Mouse (Mus musculus) heart, embryonic 13.5 days (tissue): ENCODE measurements around the gene Adgb. TPM values are rescaled to one million over a fixed set of nuclear protein-coding genes. Genes with fewer than 3 reads are reported as not detected.
A peak's percentile ranks its signal among the peaks of the same experiment; 100 is the strongest.
"Not testable (repeated sequence)": the region's sequence is repeated elsewhere in the genome, so short reads cannot be mapped to it uniquely, and the experiment has no call there.

Experiments used
- ATAC-seq: fragments of 200-750 bp; cut with Nextera tagmentation; 2 replicates; pipeline ENCODE4 v1.8.0; 2017; ENCODE audit warnings: moderate TSS enrichment; ENCODE audit not compliant: insufficient number of reproducible peaks, low FRiP score, low TSS enrichment; ENCODE audit errors: extremely low read depth
- H3K27ac ChIP-seq: fragments of 300-500 bp; sonication (generic); replicated peaks from 2 replicates; pipeline ENCODE4 v1.5.1; 2015; ENCODE audit warnings: moderate library complexity, mild to moderate bottlenecking, inconsistent platforms
- H3K27me3 ChIP-seq: fragments of 300-500 bp; sonication (generic); replicated peaks from 2 replicates; pipeline ENCODE4 v1.6.1; 2015; ENCODE audit warnings: mild to moderate bottlenecking, inconsistent platforms
- H3K36me3 ChIP-seq: fragments of 300-500 bp; sonication (generic); 2 replicates; pipeline ENCODE4 v1.6.1; 2015; ENCODE audit warnings: mild to moderate bottlenecking, inconsistent platforms
- H3K4me1 ChIP-seq: fragments of 300-500 bp; sonication (generic); 2 replicates; pipeline ENCODE4 v1.6.1; 2015; ENCODE audit warnings: inconsistent platforms
- H3K4me2 ChIP-seq: fragments of 300-500 bp; sonication (generic); 2 replicates; pipeline ENCODE4 v1.6.1; 2015; ENCODE audit warnings: inconsistent platforms, mild to moderate bottlenecking, moderate library complexity
- H3K4me3 ChIP-seq: fragments of 300-500 bp; sonication (generic); 2 replicates; pipeline ENCODE4 v1.5.1; 2015; ENCODE audit warnings: moderate library complexity, mild to moderate bottlenecking, inconsistent platforms
- H3K9ac ChIP-seq: fragments of 300-500 bp; sonication (generic); 2 replicates; pipeline ENCODE4 v1.6.1; 2015; ENCODE audit warnings: inconsistent platforms, mild to moderate bottlenecking, moderate library complexity
- H3K9me3 ChIP-seq: fragments of 300-500 bp; sonication (generic); 2 replicates; pipeline ENCODE4 v1.6.1; 2016; ENCODE audit warnings: inconsistent platforms
- WGBS: fragments of 180-500 bp; shearing (Covaris S2); methylation state at CpG from one replicate; pipeline ENCODE4 v1.1.7; 2015; ENCODE audit warnings: mixed read lengths; 5-methylcytosine and 5-hydroxymethylcytosine counted together
- polyA plus RNA-seq: library from polyadenylated mRNA; unstranded; fragments of >200 nt; fragmentation: Nextera tagmentation; extraction: Ambion mirVana; gene quantifications from 2 replicates; pipeline ENCODE4 v1.2.1, GENCODE M21; 2015

Adgb gene
- polyA plus RNA-seq: 0.14 and 0.15 TPM in 2 replicates

- Histone ChIP-seq H3K36me3 (no peaks in the 10 kb centered on the region), H3K27ac (no peak within 1 kb of the TSS), H3K27me3 (peaks cover 32% of the 10 kb centered on the region), H3K4me2 (peak within 1 kb of the TSS; percentile 68), H3K4me3 (peak within 1 kb of the TSS; percentile 40), H3K9me3 (no peaks in the 10 kb centered on the region), H3K4me1 (peaks cover 14% of the 10 kb centered on the region), H3K9ac (peak within 1 kb of the TSS; percentile 71)
- 3% methylated on average over 22 of the region's 22 CpGs for WGBS
- ATAC-seq: peak; percentile 68; the same call in 1 of the 2 replicates
Measured at GRCm38 (mm10) chr10:10471961-10472610, at the start of gene Adgb. Gene Adgb (minus strand): TSS chr10:10472326.

DNA sequence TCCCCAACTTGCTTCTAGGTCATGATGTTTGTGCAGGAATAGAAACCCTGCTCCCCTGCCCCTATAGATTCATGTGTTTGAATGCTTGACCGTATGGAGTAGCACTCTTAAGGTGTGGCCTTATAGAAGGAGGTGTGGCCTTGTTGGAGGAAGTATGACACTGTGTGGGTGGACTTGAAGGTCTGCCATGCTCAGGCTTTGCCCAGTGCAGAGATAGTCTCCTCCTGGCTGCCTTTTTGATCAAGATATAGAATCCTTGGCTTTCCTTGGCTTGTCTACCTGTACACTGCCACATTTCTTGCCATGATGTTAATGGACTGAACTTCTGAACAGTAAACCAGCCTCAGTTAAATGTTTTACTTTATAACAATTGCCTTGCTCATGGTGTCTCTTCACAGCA is 8.0 kb upstream of the Adgb start:
- H3K9me3 ChIP-seq: no peaks in the 10 kb centered on the region

GRCm38 (mm10) chr10:10477429-10477828 is 5.3 kb upstream of the Adgb start:
- not testable (repeated sequence) for H3K4me1 ChIP-seq, H3K27ac ChIP-seq, H3K9ac ChIP-seq, H3K36me3 ChIP-seq, H3K9me3 ChIP-seq, ATAC-seq, H3K4me3 ChIP-seq
- peak overlapping the region; percentile 34 for H3K4me2 ChIP-seq
- peaks cover 22% of the 10 kb centered on the region for H3K27me3 ChIP-seq
- WGBS: 46% methylated on average over 10 of the region's 10 CpGs

More for the DNA sequence above, 8.0 kb upstream of the Adgb start:
- no peak for ATAC-seq
- no peak overlapping the region for H3K9ac ChIP-seq
- H3K36me3 ChIP-seq: no peaks in the 10 kb centered on the region
- H3K4me3 ChIP-seq: no peak overlapping the region
- peaks cover 8% of the 10 kb centered on the region for H3K27me3 ChIP-seq
- no peak overlapping the region for H3K27ac ChIP-seq
- no peaks in the 10 kb centered on the region for H3K4me1 ChIP-seq
- H3K4me2 ChIP-seq: no peak overlapping the region
- WGBS: 72% methylated on average over 1 of the region's 1 CpGs

DNA sequence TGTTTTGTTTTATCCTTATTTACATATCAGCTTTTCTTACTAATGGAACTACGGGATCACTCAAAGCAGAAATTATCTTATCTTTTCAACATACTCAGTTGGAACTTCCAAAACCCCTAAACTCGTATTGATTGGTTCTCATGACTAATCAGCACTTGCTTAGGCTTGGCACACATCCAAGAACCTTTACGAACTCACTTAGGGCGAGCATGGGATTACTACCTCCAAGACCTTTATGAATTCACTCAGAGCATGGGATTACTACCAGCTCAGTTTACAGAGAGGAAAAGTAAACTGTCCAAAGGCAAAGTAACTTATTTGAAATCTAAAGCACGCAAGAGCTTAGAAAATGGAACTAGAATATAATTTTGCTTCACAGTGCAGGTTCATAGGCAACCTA is 4.8 kb upstream of the Adgb start:
- WGBS: 26% methylated on average over 5 of the region's 5 CpGs
- no peak overlapping the region for H3K4me2 ChIP-seq
- no peaks in the 10 kb centered on the region for H3K9me3 ChIP-seq
- peaks cover 22% of the 10 kb centered on the region for H3K27me3 ChIP-seq
- no peaks in the 10 kb centered on the region for H3K36me3 ChIP-seq
- no peak overlapping the region for H3K9ac ChIP-seq
- H3K4me3 ChIP-seq: no peak overlapping the region
- H3K4me1 ChIP-seq: peaks cover 9% of the 10 kb centered on the region
- no peak for ATAC-seq
- no peak overlapping the region for H3K27ac ChIP-seq

DNA sequence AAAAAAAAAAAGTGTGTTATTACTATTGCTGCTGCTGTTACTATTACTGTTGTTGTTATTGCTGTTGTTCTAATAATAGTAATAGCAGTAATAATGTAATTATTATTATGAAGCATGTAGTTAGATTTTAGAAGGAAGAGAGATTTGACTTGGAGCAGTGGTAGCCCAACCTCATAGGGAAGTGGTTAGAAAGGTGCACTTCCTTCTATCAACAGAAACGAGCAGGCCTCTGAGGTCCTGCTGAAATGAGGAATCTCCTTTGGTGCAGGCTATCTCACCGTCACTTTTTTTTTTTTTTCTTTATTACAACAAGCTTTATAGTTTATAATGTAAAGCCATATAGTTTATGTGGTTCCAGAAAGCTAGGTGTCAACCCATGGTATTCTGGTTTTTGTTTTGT is 4.4 kb upstream of the Adgb start:
- peaks cover 22% of the 10 kb centered on the region for H3K27me3 ChIP-seq
- no peak for ATAC-seq

DNA sequence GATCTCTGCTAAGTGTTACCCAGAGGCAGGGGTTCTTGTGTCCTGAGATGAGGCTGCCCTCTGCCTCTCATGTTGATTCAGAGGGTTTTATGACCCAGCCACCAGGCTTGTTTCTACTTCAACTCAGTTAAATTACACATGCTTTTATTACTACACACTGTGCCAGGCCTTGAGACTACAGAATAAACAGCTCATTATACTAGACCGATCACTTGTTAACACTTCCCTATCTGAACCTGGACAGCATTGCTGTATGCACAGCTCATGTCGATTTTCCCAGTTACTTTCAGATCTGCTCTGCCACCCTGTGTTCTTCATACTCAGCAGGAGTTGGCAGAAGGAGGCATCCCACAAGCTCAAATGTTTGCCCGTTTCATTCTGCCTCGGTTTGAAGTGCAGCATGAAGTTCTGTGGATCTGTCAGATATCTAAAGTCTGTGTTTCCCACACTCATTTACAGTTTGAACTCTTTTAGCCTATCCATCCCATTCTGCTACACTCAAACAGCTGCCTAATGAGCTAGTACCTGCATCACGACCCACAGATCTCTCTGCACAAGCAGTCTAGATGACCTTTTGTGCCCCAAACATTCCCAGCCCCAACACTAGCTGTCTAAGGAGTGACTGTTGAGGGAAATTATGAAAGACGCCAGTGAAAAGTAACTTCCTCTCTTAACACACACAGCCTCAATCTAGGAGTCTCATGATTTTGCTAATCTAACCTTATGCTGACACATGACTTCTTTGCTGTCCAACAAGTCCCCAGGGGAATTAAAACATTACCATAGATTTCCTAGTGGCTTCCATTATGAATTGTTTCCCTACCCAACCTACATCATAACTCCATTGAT is 3.2 kb downstream of the Adgb start:
- Histone ChIP-seq H3K9ac (no peak overlapping the region), H3K4me3 (no peak overlapping the region), H3K9me3 (no peaks in the 10 kb centered on the region), H3K4me1 (peaks cover 14% of the 10 kb centered on the region), H3K4me2 (no peak overlapping the region), H3K27ac (no peak overlapping the region), H3K36me3 (no peaks in the 10 kb centered on the region), H3K27me3 (peaks cover 13% of the 10 kb centered on the region)
- 50% methylated on average over 6 of the region's 6 CpGs for WGBS
- no peak for ATAC-seq

More for the DNA sequence above, 4.4 kb upstream of the Adgb start:
- Histone ChIP-seq H3K4me1 (peaks cover 11% of the 10 kb centered on the region), H3K4me2 (no peak overlapping the region), H3K27ac (no peak overlapping the region), H3K9ac (no peak overlapping the region), H3K4me3 (no peak overlapping the region), H3K9me3 (no peaks in the 10 kb centered on the region), H3K36me3 (no peaks in the 10 kb centered on the region)
- 55% methylated on average over 2 of the region's 2 CpGs for WGBS

GRCm38 (mm10) chr10:10460113-10460512 is 12.0 kb downstream of the Adgb start:
- Histone ChIP-seq H3K36me3 (no peaks in the 10 kb centered on the region), H3K27me3 (no peaks in the 10 kb centered on the region), H3K9me3 (no peaks in the 10 kb centered on the region), H3K4me1 (no peaks in the 10 kb centered on the region), H3K27ac (no peak overlapping the region), H3K4me2 (no peak overlapping the region), H3K9ac (no peak overlapping the region), H3K4me3 (no peak overlapping the region)
- ATAC-seq: no peak
- 61% methylated on average over 2 of the region's 2 CpGs for WGBS

GRCm38 (mm10) chr10:10456991-10457390 is 15.1 kb downstream of the Adgb start:
- H3K9me3 ChIP-seq: no peaks in the 10 kb centered on the region
- H3K27me3 ChIP-seq: no peaks in the 10 kb centered on the region
- H3K9ac ChIP-seq: no peak overlapping the region
- no peak for ATAC-seq
- no peaks in the 10 kb centered on the region for H3K4me1 ChIP-seq
- WGBS: 71% methylated on average over 5 of the region's 5 CpGs
- no peaks in the 10 kb centered on the region for H3K36me3 ChIP-seq
- no peak overlapping the region for H3K27ac ChIP-seq
- H3K4me3 ChIP-seq: no peak overlapping the region
- H3K4me2 ChIP-seq: no peak overlapping the region

DNA sequence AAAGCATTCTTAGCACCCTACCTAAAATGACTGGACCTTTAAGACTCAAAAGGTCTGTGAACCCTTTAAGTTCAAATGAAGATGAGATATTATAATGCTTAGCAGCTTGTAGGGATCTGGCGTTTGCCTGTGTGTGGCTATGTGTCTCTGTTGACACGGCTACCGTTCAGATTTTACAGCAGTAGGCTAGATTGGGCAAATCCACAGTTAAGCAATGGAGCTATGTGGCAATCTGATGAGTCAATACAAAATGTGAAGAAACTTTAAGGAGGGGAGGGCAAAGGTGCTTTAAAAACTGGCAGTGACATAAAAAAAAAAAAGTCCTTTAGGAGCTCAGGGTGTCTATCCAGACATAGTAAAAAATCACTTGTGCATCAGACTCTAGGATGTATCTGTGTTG is 23.1 kb downstream of the Adgb start:
- H3K27me3 ChIP-seq: no peaks in the 10 kb centered on the region
- no peak overlapping the region for H3K27ac ChIP-seq
- H3K9me3 ChIP-seq: no peaks in the 10 kb centered on the region
- H3K4me1 ChIP-seq: no peaks in the 10 kb centered on the region
- H3K36me3 ChIP-seq: no peaks in the 10 kb centered on the region
- no peak overlapping the region for H3K4me3 ChIP-seq
- no peak overlapping the region for H3K9ac ChIP-seq
- 67% methylated on average over 3 of the region's 3 CpGs for WGBS
- ATAC-seq: no peak
- no peak overlapping the region for H3K4me2 ChIP-seq

GRCm38 (mm10) chr10:10444841-10445466 is 27.2 kb downstream of the Adgb start:
- Histone ChIP-seq H3K9me3 (no peaks in the 10 kb centered on the region), H3K27ac (no peak overlapping the region), H3K4me2 (no peak overlapping the region), H3K9ac (no peak overlapping the region), H3K27me3 (no peaks in the 10 kb centered on the region), H3K4me3 (no peak overlapping the region), H3K36me3 (no peaks in the 10 kb centered on the region), H3K4me1 (no peaks in the 10 kb centered on the region)
- no peak for ATAC-seq
- WGBS: 64% methylated on average over 3 of the region's 3 CpGs

- no peak overlapping the region for H3K9ac ChIP-seq
- H3K27ac ChIP-seq: no peak overlapping the region
- H3K9me3 ChIP-seq: no peaks in the 10 kb centered on the region
- no peak for ATAC-seq
- no peaks in the 10 kb centered on the region for H3K4me1 ChIP-seq
- H3K4me2 ChIP-seq: no peak overlapping the region
- no peaks in the 10 kb centered on the region for H3K27me3 ChIP-seq
- no peak overlapping the region for H3K4me3 ChIP-seq
- H3K36me3 ChIP-seq: no peaks in the 10 kb centered on the region
Measured at GRCm38 (mm10) chr10:10443558-10443957, 28.6 kb downstream of the Adgb start.
